Mouse (Mus musculus) CD4-positive helper T cell, adult 2 months (primary cell): ENCODE data around the gene Aff3.

Experiments used
- DNase-seq: peaks from one replicate; pipeline ENCODE4 v3.0.0-alpha.2; 2012; ENCODE audit warnings: low read depth, missing footprints, low spot score

Gene Aff3

DNA sequence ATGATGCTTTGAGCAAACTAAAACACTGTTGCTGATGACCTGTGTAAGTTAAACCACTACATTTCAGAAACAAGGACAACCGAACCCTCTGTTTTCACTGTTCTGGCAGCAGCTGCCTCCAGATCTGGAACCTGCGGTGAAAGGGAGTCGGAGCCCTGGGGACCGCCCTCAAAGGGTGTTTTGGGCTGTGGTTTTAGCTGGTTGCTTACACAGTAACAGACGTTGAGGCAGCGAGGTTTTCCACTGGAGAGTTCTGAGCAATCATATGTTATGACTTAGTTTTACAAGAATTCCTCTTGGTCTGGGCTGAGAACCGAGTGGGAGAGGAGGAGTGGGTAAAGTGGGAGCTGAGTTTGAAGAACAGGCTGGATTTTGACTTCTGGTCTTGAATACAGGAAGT lies 7.1 kb downstream of the Aff3 start:
- peak; percentile 77 for DNase-seq

DNA sequence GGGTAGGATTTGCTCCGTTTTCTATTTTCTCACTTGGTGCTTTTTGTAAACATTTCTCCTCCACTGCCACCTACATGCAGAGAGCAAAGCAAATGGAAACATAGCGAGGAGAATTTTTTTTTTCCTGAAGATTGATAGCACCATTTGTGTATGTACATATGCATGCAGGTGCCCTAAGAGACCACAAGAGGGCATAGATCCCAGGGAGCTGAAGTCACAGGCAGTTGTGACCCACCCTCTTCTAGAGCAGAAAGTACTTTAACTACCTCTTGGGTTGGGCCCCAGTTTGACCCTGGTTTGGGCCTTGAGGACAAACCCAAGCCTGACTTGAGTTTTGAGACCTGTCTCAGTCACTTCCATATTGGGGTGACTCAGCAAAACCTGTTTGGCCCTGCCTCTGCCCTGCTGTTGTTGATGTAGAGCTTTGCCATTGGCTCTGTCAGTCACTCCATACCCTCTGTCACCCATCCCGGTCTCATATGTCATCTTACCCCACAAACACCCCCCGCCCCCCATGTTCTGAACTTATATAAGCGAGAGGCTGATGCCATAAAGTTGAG lies 9.7 kb downstream of the Aff3 start:
- no peak for DNase-seq

DNA sequence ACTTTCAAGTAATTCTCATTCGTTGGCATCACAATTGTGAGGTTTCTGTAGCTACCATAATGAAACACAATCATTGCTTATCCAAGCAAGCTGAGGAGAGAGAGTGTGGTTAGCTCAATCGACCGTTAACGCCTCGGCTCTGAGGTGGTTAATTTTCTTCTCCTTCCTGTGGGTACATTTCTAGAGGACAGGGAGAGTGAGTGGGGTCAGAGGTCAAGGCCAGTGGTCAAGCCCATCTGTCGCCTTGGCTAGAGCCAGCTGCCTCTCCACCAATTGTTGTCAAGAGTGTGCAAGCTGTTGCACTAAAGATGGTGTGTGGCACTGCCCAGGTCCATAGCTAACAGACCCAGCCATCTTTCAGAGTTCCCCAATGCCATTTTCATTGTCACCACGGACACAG lies 14.7 kb downstream of the Aff3 start:
- no peak for DNase-seq

DNA sequence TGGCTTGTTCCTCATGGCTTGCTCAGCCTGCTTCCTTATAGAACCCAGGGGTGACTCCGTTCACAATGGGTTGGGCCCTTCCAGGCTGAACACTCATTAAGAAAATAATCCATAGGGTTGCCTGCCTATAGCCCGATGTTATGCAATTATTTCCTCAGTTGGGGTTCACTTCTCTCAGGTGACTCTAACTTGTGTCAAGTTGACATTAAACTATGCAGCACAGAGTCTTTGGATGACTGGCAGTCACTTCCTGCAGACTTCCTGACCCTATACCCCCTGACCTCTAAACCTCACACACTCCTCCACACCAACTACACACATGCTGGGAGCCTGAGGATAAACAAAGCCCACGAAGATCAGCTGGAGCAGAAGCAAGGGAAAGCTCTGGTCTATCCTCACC lies 15.6 kb downstream of the Aff3 start:
- DNase-seq = no peak

DNA sequence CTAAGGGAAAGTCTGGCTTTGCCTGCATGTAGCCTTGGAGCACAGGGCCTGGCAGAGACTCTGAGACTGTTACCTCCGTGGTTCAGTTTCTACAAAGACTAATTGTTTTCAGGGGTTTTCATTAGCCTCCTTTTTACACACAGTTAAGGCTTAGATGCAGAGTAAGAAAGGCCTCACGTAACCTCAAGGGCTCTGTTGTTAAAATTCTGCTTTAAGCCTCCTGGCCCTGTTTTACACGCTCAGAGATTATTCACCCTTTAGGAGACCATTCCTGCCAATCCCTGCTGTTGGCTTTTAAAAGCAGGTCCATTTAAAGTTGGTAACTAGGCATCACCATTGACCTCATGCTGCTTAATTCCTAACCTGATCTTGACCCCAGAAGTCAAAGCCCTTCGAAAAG lies 22.5 kb downstream of the Aff3 start:
- DNase-seq = no peak

DNA sequence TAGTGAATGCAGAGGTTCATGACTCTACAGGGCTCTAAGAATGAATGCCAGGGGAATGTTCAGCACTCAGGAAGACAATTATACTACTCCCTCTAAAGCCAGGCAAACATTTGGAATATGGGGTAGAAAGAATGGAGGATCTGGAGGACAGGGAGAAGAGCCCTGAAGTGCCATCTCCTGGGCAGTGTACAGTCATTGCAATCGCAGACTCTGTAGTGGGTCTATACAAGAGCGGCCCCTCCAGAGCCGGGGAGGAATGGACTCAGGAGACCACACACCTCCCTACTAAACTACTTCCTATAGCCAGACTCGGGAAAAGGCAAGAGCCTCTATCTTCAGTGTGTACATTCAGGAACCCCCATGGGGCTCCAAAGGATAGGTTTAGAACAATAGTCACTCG lies 25.1 kb downstream of the Aff3 start:
- no peak for DNase-seq

DNA sequence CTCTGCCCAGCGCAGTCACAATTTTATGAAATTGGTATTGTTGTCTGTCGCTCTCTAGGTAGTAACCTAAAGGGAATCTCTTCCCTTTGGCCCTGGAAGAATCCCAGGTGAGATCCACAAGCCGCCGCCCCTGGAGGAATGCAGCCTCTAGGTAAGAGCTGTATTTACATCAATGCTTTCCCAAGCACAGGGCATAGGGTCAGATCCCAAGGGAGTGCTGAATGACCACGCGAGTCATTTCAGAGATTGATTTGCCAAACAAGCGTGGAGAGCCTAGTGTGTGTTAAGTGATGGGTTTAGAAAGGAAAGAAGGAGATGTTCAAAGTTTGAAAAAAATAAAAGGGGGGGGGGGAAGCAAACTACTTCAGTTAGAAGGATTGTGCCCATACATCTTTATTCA lies 29.2 kb downstream of the Aff3 start:
- DNase-seq = no peak

DNA sequence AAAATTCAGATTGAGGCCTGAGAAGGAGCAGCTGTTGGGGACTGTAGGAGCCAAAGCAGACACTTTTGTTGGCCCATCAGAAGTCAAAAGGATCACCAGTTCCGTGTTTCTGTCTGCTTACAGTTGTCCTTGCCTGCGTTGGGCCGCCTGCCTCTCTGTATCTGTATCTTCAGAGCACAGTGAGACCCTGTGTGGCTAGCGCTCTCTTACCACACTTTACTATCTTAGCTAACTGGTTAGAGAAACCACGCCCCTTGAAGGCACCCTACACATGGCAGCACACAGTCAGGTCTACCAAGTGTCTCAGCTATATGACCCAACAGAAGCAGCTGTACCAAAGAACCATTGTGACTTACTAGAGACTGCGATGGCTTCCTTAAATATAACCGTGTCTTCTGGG lies 30.7 kb downstream of the Aff3 start:
- DNase-seq = no peak

DNA sequence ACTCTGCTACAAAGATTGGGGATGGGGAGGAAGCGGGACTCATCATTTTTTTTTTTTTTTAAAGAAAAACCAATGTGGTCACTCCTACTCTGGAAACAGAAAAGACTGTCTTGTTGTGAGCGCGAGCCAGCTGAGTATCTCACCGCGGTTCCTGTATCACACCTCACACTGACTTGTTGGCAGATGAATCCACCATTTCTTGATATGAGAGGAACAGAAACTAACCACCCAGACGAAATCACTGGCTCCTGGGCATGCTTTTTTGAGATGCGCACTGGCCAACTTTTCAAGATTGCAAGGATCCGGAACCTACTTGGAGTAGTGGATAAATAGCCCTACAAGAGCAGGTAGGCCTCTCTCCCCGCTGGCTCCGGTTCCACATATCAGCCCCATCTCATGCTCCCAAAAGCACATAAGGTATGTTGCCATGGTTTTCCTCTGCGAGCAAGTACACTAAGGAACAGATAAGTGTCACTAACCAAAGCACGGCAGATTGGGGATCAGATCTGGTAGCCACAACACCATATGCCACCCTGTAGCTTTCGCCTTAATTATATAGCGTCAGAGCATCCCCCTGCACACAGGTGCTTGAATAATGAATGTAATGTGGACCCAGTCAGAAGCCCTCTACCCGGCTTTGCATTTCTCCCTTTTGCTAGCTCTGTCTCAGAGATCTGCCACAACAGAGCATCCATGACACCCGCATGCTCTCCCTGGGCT lies 32.1 kb downstream of the Aff3 start:
- DNase-seq = peak; percentile 36

DNA sequence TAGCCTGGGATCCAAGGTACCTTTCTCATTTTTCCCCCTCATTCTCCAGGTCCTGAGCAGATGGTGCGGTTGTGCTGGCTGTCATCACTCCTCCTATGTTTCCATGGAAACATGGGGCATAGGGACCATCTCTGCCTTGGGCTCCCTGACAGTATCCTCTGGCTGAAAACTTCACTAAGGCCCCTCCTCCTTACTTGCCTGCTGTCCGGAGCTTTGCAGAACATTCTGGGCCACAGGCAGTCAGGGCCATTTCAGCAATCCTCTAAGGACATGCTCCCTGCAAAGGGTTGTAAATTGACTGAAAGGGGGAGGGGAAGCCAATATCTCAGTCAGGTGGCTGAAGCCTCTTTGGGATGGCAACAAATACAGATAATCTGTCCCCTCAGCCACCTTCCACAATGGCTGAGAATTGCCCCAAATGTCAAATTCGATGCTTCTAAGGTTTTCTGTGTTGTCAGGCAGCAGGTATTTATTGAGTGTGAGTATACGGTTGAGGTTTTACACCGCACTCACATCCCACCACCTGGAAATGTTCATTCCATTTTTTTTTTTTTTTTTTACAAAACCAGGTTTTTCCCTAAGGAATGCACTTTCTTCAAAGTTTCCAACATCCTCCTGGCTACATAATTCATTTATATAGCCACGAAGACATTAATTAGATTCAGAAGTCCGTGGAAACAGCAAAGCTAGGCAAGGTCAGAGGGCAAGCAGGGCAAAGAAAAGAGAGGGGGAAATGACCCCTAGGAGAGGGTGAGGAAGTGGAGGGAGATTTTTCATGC lies 33.1 kb downstream of the Aff3 start:
- no peak for DNase-seq

DNA sequence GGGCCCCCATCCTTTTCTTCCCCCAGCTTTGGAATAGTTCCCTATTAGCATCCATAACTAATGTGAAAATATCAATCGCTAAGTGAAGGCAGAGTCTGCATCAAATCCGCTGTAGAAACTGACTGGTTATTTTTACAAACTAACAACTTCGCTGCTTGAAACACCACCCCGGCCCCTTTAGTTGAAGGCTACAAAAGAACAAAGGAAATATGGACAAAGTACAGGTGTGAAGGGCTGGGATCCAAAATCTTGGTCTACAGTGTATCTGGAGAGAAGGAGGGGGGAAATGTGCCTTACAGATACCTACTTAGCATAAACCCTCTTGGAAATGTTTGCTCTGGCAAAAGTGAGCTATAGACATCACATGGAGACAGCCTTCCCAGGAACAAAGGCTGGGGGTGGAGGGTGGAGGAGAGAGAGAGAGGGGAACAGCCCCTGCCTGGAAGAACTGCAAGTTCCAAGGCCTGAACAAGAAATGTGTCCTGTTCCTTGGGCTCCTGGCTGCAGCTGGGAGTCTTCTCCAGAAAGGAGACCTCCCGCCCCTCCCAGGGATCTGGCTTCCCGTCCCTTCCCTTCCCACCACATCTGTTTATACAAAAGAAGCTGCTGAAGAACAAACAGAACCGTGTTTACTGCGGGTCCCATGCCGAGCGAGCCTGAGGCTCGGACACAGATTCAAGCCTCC lies 35.7 kb downstream of the Aff3 start:
- no peak for DNase-seq

DNA sequence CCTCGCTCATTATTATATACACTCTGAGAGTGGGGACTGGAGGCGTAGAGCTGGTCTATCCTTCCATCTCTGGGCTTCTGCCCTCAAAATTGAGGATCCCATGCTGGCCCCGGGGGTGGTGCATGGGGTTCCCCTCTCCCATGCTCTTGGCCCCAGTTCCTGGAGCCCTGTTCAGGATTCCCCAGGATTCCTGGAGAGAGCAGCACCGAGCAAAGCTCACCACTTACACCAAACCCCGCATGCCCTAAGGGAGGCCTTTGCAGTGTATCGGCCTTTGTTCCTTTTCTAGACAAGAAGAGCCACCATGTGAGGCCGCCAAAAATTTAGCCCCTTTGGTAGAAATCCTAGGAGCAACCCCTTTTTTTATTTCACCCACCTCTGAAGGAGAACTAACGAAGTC lies 36.3 kb downstream of the Aff3 start:
- no peak for DNase-seq

DNA sequence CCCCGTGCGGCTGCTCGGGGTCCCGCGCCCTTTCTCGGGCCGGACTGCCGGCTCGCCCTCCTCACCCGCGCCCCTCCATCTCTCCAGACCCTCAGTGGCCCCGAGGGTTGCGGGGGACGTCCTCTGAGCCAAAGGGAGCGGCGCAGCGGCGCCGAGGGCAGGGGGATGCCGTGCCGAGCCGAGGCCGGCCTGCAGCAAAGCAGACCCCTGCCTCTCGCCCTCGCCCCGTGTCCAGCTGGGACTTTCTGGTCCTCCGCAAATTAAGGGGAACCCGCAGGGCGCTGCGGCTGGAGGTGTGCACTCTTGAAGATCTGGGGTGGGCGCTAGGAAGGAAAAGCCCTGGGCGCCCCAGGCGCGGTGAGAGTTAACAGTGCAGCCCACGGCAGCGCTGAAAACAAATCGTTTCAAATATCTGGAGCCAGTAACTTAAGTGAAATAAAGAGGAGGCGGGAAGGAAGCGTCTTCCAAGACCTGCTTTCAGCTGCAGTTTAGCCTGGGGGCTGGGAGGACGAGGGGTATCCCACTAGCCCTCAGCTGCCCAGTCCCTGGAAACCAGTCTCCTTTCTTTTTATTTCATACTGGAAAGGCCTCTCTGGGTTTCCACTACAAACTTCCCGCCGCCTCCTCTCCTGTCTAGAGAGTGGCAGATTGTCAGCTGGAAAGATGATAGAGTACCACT lies 36.9 kb downstream of the Aff3 start:
- peak; percentile 19 for DNase-seq

DNA sequence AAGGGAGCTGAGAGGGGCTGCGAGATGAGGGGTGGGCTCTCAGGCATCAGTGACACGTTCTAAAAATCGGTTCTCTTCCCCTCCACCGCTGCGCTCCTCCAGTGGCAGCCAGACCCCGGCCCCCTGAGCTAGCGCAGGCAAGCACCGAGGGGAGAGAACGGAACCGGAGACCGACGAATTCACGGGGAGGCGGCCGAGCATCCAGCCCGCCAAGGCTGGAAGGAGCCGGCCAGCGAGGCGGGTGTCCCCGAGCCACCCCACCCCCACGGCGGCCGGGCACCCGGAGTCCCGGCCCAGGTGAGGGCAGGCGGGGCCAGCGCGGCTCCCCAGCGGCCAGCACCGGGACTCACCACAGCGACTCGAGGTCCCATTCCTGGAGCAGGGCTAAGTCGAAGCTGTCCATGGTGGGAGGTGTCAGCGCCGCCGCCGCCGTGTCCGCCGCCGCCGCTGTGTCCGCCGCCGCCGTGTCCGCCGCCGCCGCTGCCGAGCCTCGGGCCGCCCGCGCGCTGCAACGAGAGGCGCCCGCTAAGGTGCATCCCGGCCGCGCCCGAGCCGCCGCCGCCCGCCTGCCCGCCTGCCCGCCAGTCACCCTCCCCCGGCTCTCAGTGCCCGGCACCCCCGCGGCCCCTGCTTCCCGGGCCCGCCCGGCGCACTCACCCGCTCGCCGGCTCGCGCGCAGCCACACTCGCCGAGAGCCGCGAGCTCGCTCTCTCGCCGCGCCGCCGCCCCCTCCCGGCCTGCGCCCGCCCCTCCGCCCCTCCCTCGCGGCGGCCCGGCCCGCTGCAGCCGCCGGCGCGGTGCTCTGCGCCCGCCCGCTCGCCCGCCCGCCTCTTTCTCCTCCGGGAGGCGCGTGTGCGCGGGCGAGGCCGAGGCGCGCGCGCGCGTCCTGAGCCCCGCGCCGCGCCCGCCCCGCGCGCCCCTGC lies 37.8 kb downstream of the Aff3 start:
- DNase-seq = peak; percentile 44

DNA sequence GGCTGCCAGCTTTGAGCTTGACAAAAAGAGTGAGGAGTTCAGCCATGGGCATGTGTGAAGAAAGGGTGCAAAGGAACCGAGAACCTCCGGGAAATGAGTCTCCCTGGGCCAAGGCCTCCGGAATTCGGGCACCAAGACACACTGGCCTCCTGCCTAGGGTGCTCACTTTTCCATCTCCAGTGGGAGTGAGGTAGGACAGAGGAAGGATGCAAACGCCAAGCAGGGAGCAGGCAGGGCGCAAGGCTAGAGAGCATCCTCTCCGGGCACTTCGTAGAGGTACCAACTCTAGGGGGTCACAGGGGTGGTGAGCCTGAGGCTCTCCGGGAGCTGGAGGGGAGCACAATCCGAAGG lies 38.4 kb downstream of the Aff3 start:
- DNase-seq = no peak

DNA sequence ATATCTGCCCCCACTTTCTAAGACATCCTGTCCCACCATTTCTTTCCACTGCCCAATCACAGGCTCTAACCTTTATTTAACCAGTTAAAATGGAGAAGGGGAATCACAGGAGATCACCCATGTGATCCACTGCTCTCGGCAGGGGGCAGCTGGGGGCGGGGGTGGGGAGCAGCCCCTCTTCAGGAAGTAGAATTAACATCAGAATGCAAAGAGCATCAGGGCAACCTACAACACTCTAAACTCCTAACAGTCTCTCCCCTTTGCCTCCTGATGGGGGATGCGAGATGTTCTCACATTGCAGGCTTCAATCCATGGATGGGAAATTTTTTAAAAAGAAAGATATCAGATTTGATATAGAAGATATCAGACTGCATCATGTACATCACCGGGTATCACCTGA lies 42.9 kb downstream of the Aff3 start:
- DNase-seq = no peak

DNA sequence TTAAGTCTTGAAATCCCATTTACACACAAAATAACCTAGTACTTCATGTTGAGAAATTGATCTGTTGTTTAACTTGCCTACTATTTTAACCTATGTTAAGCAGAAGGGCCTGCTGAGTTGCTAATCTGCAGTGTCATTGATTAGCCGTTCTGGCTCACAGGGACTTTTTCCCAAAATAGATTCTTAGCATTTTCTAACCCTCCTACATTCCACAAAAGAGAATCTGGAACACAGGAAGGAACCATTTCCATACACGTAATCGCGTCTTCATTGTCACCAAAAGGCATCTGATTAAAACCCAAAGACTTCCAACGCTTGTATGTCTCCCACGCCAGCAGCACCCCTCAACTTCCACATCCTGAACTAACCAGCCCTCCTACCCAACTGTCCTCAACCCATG lies 44.4 kb downstream of the Aff3 start:
- no peak for DNase-seq

DNA sequence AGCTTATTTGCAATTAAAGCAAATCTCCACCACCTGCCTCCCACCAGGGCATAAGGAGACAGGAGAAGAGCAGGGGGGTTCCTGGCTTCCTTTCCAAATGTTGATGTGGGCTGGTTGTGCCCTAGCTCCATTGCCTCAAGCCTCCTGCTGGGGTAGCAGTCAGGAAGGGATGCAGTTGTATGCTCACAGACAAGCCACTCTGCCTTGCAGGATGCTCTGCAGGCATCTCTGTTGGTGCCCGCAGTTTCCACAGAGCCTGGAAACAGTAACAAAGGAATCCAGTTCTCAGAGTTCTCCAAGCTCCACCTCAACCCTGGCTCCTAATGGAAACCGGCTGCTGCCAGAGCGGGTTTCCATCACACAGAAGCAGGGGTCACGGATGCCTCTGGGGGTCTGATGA lies 58.0 kb downstream of the Aff3 start:
- DNase-seq = no peak

DNA sequence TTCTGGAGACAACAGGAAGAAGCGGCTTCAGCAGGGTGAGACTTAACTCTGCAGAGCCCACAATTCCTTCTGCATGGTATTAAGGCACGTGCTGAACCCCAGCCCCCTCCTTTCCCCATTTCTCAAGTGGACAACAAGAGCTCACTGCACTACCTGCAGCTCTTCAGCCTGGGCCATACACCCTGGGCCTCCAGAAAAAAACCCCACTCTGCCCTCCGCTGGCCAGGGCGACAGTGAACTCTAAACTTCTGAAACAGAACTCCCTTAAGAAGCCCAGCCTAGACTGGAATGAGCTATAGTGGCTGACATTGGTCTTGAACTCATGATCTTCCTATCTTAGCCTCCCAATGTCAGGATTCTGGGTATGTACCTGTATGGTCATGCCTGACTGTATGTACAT lies 59.3 kb downstream of the Aff3 start:
- DNase-seq = no peak

DNA sequence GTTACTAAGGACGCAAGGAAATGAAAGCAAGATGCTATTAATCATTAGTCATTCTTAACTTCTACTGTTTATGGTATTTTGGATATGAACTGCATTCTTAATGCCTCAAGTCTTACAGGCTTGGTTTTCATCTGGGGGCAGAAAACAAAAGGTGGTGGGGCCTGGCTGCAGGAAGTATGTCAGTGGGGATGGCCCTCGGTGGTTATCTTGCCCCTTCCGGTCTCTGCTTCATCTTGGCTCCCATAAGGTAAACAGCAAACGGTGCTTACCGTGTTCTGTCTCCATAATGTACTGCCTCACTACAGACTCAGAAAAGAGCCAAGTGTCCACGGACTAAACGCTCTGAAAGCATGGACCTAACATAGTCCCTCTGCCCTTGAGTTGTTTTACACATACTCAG lies 60.1 kb downstream of the Aff3 start:
- no peak for DNase-seq
